In genomic region chr1:150409996-150410395, GRCm38 (mm10) we compare ENCODE assay signal across 26 mouse cellular contexts.
"Had no signal": no experiment of that assay in that cellular context is flagged by ENCODE, and none has a peak within 500 bp of the region (broad histone marks: within the 10 kb centered on the region; RNA-seq: fewer than 3 reads in every experiment).

No protein-coding gene starts in this region.

- H3K4me2 ChIP-seq: heart, embryonic 12.5 days; hindbrain, embryonic 12.5 days; hindbrain, embryonic 14.5 days; intestine, embryonic 15.5 days; limb, embryonic 12.5 days; liver, embryonic 13.5 days; liver, embryonic 15.5 days had no signal

- ATAC-seq: hindbrain, embryonic 16.5 days; inflammation-experienced regulatory T-cells, adult 6 months; intestine, embryonic 15.5 days; intestine, postnatal 0 days had no signal

- H3K9ac ChIP-seq: heart, embryonic 12.5 days; hindbrain, embryonic 12.5 days; hindbrain, embryonic 14.5 days; intestine, embryonic 15.5 days; limb, embryonic 12.5 days; liver, embryonic 13.5 days; liver, embryonic 15.5 days had no signal

- H3K27me3 ChIP-seq: heart, embryonic 12.5 days; hindbrain, embryonic 12.5 days; intestine, embryonic 15.5 days; limb, embryonic 12.5 days; liver, embryonic 13.5 days; liver, embryonic 15.5 days had no signal

- H3K27ac ChIP-seq: heart, adult 2 months; hindbrain, embryonic 10.5 days; hindbrain, embryonic 12.5 days; hindbrain, embryonic 14.5 days; intestine, embryonic 15.5 days; layer of hippocampus, adult 2 months; left cerebral cortex, adult 2 months; limb, embryonic 10.5 days; limb, embryonic 12.5 days; liver, embryonic 13.5 days; liver, embryonic 15.5 days had no signal

- DNase-seq: gastrocnemius, postnatal 14 days; gastrocnemius, postnatal 36 days; heart, adult 11 months; heart, adult 2 months; heart, postnatal 10 days; heart, postnatal 4 days; kidney, adult 18-20 months; kidney, adult 8-10 months; kidney, postnatal 10 days; kidney, postnatal 25 days; kidney, postnatal 4 days; liver; liver, embryonic 13.5 days had no signal

- H3K9me3 ChIP-seq: heart, embryonic 12.5 days; hindbrain, embryonic 10.5 days; hindbrain, embryonic 12.5 days; intestine, embryonic 15.5 days; limb, embryonic 10.5 days; limb, embryonic 12.5 days; liver, embryonic 13.5 days; liver, embryonic 15.5 days had no signal

- H3K4me1 ChIP-seq: heart, embryonic 12.5 days; hindbrain, embryonic 10.5 days; hindbrain, embryonic 12.5 days; intestine, embryonic 15.5 days; limb, embryonic 10.5 days; limb, embryonic 12.5 days; liver, embryonic 13.5 days; liver, embryonic 15.5 days had no signal

- H3K4me3 ChIP-seq: heart, adult 2 months; heart, embryonic 12.5 days; hindbrain, embryonic 10.5 days; hindbrain, embryonic 12.5 days; intestine, embryonic 15.5 days; layer of hippocampus, adult 2 months; left cerebral cortex, adult 2 months; limb, embryonic 10.5 days; limb, embryonic 12.5 days; liver, embryonic 13.5 days; liver, embryonic 15.5 days had no signal
